Mouse (Mus musculus) limb, embryonic 14.5 days (tissue): Measurements from ENCODE around the gene Tnfsfm13. TPM values are rescaled to one million over a fixed set of nuclear protein-coding genes. Genes with fewer than 3 reads are reported as not detected.

ENCODE experiments used
- ATAC-seq: fragments of 200-750 bp; cut with Nextera tagmentation; 2 replicates; pipeline ENCODE4 v1.8.0; 2017; ENCODE audit warnings: low read depth, moderate number of reproducible peaks, moderate TSS enrichment; ENCODE audit not compliant: low FRiP score
- DNase-seq: peaks from one replicate; pipeline ENCODE4 v3.0.0-alpha.2; 2015; ENCODE audit warnings: low spot score
- H3K27ac ChIP-seq: fragments of 300-500 bp; sonication (generic); replicated peaks from 2 replicates; pipeline ENCODE4 v1.5.1; 2014; ENCODE audit warnings: low read depth, mild to moderate bottlenecking, low read length, moderate library complexity, mixed read lengths
- H3K27me3 ChIP-seq: fragments of 300-500 bp; sonication (generic); 2 replicates; pipeline ENCODE4 v1.6.1; 2014; ENCODE audit warnings: low read length, mixed read lengths; ENCODE audit not compliant: control insufficient read depth, insufficient read depth
- H3K36me3 ChIP-seq: fragments of 300-500 bp; sonication (generic); 2 replicates; pipeline ENCODE4 v1.6.1; 2014; ENCODE audit warnings: mild to moderate bottlenecking, low read length, moderate library complexity, mixed read lengths; ENCODE audit not compliant: control insufficient read depth, insufficient read depth
- H3K4me1 ChIP-seq: fragments of 300-500 bp; sonication (generic); 2 replicates; pipeline ENCODE4 v1.6.1; 2014; ENCODE audit warnings: antibody characterized with exemption, low read length, mixed read lengths; ENCODE audit not compliant: control insufficient read depth, insufficient read depth
- H3K4me2 ChIP-seq: fragments of 300-500 bp; sonication (generic); replicated peaks from 2 replicates; pipeline ENCODE4 v1.6.1; 2014; ENCODE audit warnings: low read depth, mild to moderate bottlenecking, low read length, moderate library complexity; ENCODE audit not compliant: severe bottlenecking
- H3K4me3 ChIP-seq: fragments of 300-500 bp; sonication (generic); replicated peaks from 2 replicates; pipeline ENCODE4 v1.5.1; 2014; ENCODE audit warnings: low read length
- H3K9ac ChIP-seq: fragments of 300-500 bp; sonication (generic); 2 replicates; pipeline ENCODE4 v1.6.1; 2014; ENCODE audit warnings: mild to moderate bottlenecking, low read depth, low read length, moderate library complexity; ENCODE audit not compliant: severe bottlenecking
- H3K9me3 ChIP-seq: fragments of 300-500 bp; sonication (generic); 2 replicates; pipeline ENCODE4 v1.6.1; 2016; ENCODE audit warnings: low read length; ENCODE audit not compliant: control insufficient read depth
- POLR2A ChIP-seq: fragments of 200-500 bp; IDR thresholded peaks from 2 replicates; pipeline ENCODE4 v1.8.0; 2012; ENCODE audit warnings: inconsistent platforms, mild to moderate bottlenecking, moderate library complexity, borderline replicate concordance; ENCODE audit not compliant: insufficient read depth, insufficient read length; ENCODE audit errors: extremely low read depth
- WGBS: fragments of 180-500 bp; shearing (Covaris S2); extraction: QIAGEN DNeasy Blood & Tissue Kit; methylation state at CpG from one replicate; pipeline ENCODE4 v1.1.7; 2014; 5-methylcytosine and 5-hydroxymethylcytosine counted together
- polyA plus RNA-seq, 2 experiments: library from polyadenylated mRNA; depleted of rRNA in 1 of 2; stranded (reverse) in 1 of 2; unstranded in 1 of 2; fragments of >200 nt; fragmentation: Nextera tagmentation in 1 of 2; extraction: Ambion mirVana in 1 of 2; gene quantifications; 2 replicates each; pipeline versions ENCODE4 v1.2.1 to v1.2.3; 2012 to 2014

Tnfsfm13 gene
- polyA plus RNA-seq, 2 experiments: 6.6 to 6.9 TPM

DNA sequence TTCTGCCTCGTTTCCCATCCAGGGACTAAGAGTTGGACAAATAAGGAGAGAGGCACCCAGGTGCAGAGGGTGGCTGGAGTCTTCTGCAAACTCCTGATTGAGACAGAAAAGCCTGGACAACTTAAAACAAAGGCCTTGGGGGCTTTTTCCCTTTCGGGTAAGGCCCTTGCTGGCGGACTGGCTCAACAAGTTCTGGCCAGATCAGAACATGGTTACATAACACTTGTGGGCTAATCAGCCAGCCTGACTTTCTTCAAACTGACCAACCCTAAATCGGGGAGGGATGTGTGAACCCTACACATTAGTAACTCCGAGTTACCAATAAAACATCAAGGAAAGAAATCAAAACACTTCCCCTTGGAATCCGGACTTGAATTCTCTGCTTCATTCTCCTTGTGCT, 25.0 kb upstream of the Tnfsfm13 start:
- no peaks in the 10 kb centered on the region for H3K36me3 ChIP-seq
- DNase-seq (no peak), ATAC-seq (no peak)
- no peak overlapping the region for H3K27ac ChIP-seq
- H3K9me3 ChIP-seq: no peaks in the 10 kb centered on the region
- TF ChIP-seq POLR2A: no peak
- H3K9ac ChIP-seq: no peak overlapping the region
- no peak overlapping the region for H3K4me2 ChIP-seq
- H3K27me3 ChIP-seq: no peaks in the 10 kb centered on the region
- WGBS: 58% methylated on average over 6 of the region's 6 CpGs
- H3K4me1 ChIP-seq: 0 out of 2 replicates have a peak, but pooled peaks cover 4% of the 10 kb centered on the region
- no peak overlapping the region for H3K4me3 ChIP-seq

DNA sequence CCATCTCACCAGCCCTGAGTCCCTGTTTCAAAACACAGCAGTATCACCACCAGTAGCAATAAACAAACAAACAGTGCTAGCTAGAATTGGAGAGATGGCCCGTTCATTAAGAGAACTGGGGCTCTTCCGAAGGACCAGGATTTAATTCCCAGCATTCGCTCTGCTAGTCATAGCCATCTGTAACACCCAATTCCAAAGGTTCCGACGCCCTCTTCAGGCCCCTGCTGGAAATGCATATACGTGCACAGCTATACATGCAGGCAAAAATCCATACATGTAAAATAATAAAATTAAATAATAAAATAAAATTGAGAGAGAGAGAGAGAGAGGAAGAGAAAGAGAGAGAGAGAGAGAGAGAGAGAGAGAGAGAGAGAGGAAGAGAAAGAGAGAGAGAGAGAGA, 23.5 kb upstream of the Tnfsfm13 start:
- no peak for TF ChIP-seq POLR2A
- Histone ChIP-seq H3K36me3 (no peaks in the 10 kb centered on the region), H3K4me2 (no peak overlapping the region), H3K9me3 (no peaks in the 10 kb centered on the region), H3K4me1 (0 out of 2 replicates have a peak, but pooled peaks cover 5% of the 10 kb centered on the region), H3K27ac (no peak overlapping the region), H3K4me3 (no peak overlapping the region), H3K9ac (no peak overlapping the region), H3K27me3 (no peaks in the 10 kb centered on the region)
- DNase-seq (no peak), ATAC-seq (no peak)
- WGBS: 69% methylated on average over 6 of the region's 6 CpGs

GRCm38 (mm10) chr11:69718661-69719060, 22.8 kb upstream of the Tnfsfm13 start:
- TF ChIP-seq POLR2A: no peak
- H3K27me3 ChIP-seq: no peaks in the 10 kb centered on the region
- no peak overlapping the region for H3K27ac ChIP-seq
- H3K9me3 ChIP-seq: no peaks in the 10 kb centered on the region
- no peak overlapping the region for H3K4me3 ChIP-seq
- 28% methylated on average over 15 of the region's 15 CpGs for WGBS
- no peak overlapping the region for H3K4me2 ChIP-seq
- H3K4me1 ChIP-seq: 0 out of 2 replicates have a peak, but pooled peaks cover 5% of the 10 kb centered on the region
- no peak for ATAC-seq
- H3K36me3 ChIP-seq: no peaks in the 10 kb centered on the region
- no peak overlapping the region for H3K9ac ChIP-seq
- no peak for DNase-seq

DNA sequence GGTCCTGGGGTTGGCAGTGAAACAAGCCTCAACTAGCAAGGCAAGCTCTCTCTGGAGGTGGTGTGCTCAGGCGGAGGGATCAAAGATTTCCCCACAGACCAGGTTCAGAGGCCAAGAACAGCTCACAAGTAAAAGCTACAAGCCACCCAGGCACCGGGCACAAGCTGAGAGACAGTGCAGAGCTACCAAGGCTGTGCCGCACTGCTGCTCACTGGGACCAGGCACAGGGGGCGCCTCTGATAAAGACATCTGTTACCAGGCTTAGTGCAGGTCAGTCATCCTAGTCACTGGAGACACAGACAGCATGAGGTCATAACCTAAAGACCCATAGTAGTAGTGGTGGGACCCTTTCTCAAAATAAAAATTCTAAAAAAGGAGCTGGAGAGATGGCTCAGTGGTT, 21.1 kb upstream of the Tnfsfm13 start:
- no peak for TF ChIP-seq POLR2A
- DNase-seq: no peak
- H3K36me3 ChIP-seq: no peaks in the 10 kb centered on the region
- H3K9ac ChIP-seq: no peak overlapping the region
- H3K4me2 ChIP-seq: no peak overlapping the region
- ATAC-seq: no peak
- H3K9me3 ChIP-seq: no peaks in the 10 kb centered on the region
- H3K4me1 ChIP-seq: 0 out of 2 replicates have a peak, but pooled peaks cover 5% of the 10 kb centered on the region
- H3K4me3 ChIP-seq: no peak overlapping the region
- WGBS: 55% methylated on average over 4 of the region's 4 CpGs
- no peaks in the 10 kb centered on the region for H3K27me3 ChIP-seq
- no peak overlapping the region for H3K27ac ChIP-seq

GRCm38 (mm10) chr11:69715929-69716328, 20.0 kb upstream of the Tnfsfm13 start:
- Histone ChIP-seq H3K4me3 (no peak overlapping the region), H3K4me1 (0 out of 2 replicates have a peak, but pooled peaks cover 5% of the 10 kb centered on the region), H3K9ac (0 out of 2 replicates have a peak overlapping the region, but pooled peaks have one; percentile 16), H3K9me3 (no peaks in the 10 kb centered on the region), H3K27ac (no peak overlapping the region; the same call in 1 of the 2 replicates), H3K4me2 (no peak overlapping the region), H3K27me3 (no peaks in the 10 kb centered on the region), H3K36me3 (no peaks in the 10 kb centered on the region)
- DNase-seq: peak; percentile 45
- 8% methylated on average over 5 of the region's 5 CpGs for WGBS
- no peak for TF ChIP-seq POLR2A
- ATAC-seq: 0 out of 2 replicates have a peak, but pooled peaks have one; percentile 30
